Comparison of ENCODE assay signal across 8 mouse cellular contexts in genomic region chr13:69610751-69611397, GRCm38 (mm10). TPM values are rescaled to one million over a fixed set of nuclear protein-coding genes. Genes with fewer than 3 reads are reported as not detected.
DNase-seq lines count a peak whose midpoint lies in the region; ATAC-seq and TF ChIP-seq lines count a peak whose summit lies in the region.

No protein-coding gene starts in this region.

- TF ChIP-seq CTCF in liver, postnatal 0 days (IDR thresholded peaks at IDR 0.05; ENCODE audit: low read depth), result no peak

- no peaks in the 10 kb centered on the region for H3K9me3 ChIP-seq in forebrain, embryonic 15.5 days
- no peaks in the 10 kb centered on the region for H3K9me3 ChIP-seq in hindbrain, embryonic 15.5 days
- no peaks in the 10 kb centered on the region for H3K9me3 ChIP-seq in liver, postnatal 0 days (ENCODE audit: low read length)

- peak overlapping the region; percentile 51 for H3K9ac ChIP-seq in forebrain, embryonic 15.5 days (replicated peaks)
- H3K9ac ChIP-seq in hindbrain, embryonic 15.5 days, result peak overlapping the region; percentile 56
- peak overlapping the region; percentile 70 for H3K9ac ChIP-seq in liver, postnatal 0 days (replicated peaks)

- WGBS in forebrain, embryonic 15.5 days, result under 1% methylated on average over 40 of the region's 40 CpGs
- WGBS in hindbrain, embryonic 15.5 days, result under 1% methylated on average over 40 of the region's 40 CpGs
- WGBS in liver, postnatal 0 days (ENCODE audit: insufficient replicate concordance), result 1% methylated on average over 40 of the region's 40 CpGs

- H3K4me2 ChIP-seq in forebrain, embryonic 15.5 days (replicated peaks), result peak overlapping the region; percentile 94
- peak overlapping the region; percentile 96 for H3K4me2 ChIP-seq in hindbrain, embryonic 15.5 days
- peak overlapping the region; percentile 98 for H3K4me2 ChIP-seq in liver, postnatal 0 days (ENCODE audit: low read depth, low read length)

- H3K4me1 ChIP-seq in forebrain, embryonic 15.5 days, result peaks cover 17% of the 10 kb centered on the region
- H3K4me1 ChIP-seq in hindbrain, embryonic 15.5 days (replicated peaks), result peaks cover 18% of the 10 kb centered on the region
- H3K4me1 ChIP-seq in liver, postnatal 0 days (ENCODE audit: insufficient read depth), result peaks cover 16% of the 10 kb centered on the region

- peak; percentile 3; the same call in 1 of the 2 replicates for ATAC-seq in forebrain, embryonic 15.5 days (replicated peaks)
- ATAC-seq in hindbrain, embryonic 15.5 days (ENCODE audit: low FRiP score, low read depth), result no peak; the same call in 1 of the 2 replicates
- peak; percentile 1; the same call in 1 of the 2 replicates for ATAC-seq in liver, postnatal 0 days

- peak overlapping the region; percentile 91 for H3K4me3 ChIP-seq in forebrain, embryonic 15.5 days
- peak overlapping the region; percentile 97 for H3K4me3 ChIP-seq in hindbrain, embryonic 15.5 days
- peak overlapping the region; percentile 97 for H3K4me3 ChIP-seq in liver, postnatal 0 days (ENCODE audit: low read depth, low read length)

- no peak overlapping the region for H3K27ac ChIP-seq in forebrain, embryonic 15.5 days (replicated peaks)
- H3K27ac ChIP-seq in hindbrain, embryonic 15.5 days (replicated peaks), result peak overlapping the region; percentile 58
- no peak overlapping the region for H3K27ac ChIP-seq in liver, postnatal 0 days (ENCODE audit: low read depth)

- no peak for TF ChIP-seq EP300 in liver, postnatal 0 days (IDR thresholded peaks at IDR 0.05; ENCODE audit: low read depth)

- H3K27me3 ChIP-seq in forebrain, embryonic 15.5 days, result no peaks in the 10 kb centered on the region
- H3K27me3 ChIP-seq in hindbrain, embryonic 15.5 days, result no peaks in the 10 kb centered on the region
- H3K27me3 ChIP-seq in liver, postnatal 0 days (ENCODE audit: insufficient read depth, low read length), result no peaks in the 10 kb centered on the region

- H3K36me3 ChIP-seq in forebrain, embryonic 15.5 days, result peaks cover 22% of the 10 kb centered on the region
- peaks cover 21% of the 10 kb centered on the region for H3K36me3 ChIP-seq in hindbrain, embryonic 15.5 days
- H3K36me3 ChIP-seq in liver, postnatal 0 days (replicated peaks; ENCODE audit: insufficient read depth, low read length), result peaks cover 18% of the 10 kb centered on the region

- DNase-seq in right cerebral cortex, postnatal 14 days, result peak; percentile 53
- no peak for DNase-seq in right cerebral cortex, postnatal 25 days
- peak; percentile 58 for DNase-seq in adrenal gland, postnatal 25 days
- DNase-seq in liver, postnatal 0 days, result no peak
- DNase-seq in retina, embryonic 14.5 days (ENCODE audit: low spot score), result peak; percentile 50
- DNase-seq in yolk sac, embryonic 10.5 days (ENCODE audit: low spot score), result no peak

RNA-seq across cellular contexts. Expression of gene Srd5a1, which starts 0.4 kb away (rescaled TPM):
- 29.5 and 31.7 TPM in 2 replicates for total RNA-seq in adrenal gland, postnatal 25 days (2021)
- 24.1 and 28.3 TPM in 2 replicates for polyA plus RNA-seq in forebrain, embryonic 15.5 days (2015; fragmentation: Nextera tagmentation; extraction: Ambion mirVana)
- 27.9 and 30.8 TPM in 2 replicates for polyA plus RNA-seq in hindbrain, embryonic 15.5 days (2015; fragmentation: Nextera tagmentation; extraction: Ambion mirVana)
- polyA plus RNA-seq in liver, postnatal 0 days (2015; fragmentation: Nextera tagmentation; extraction: Ambion mirVana), result 4.7 and 5.2 TPM in 2 replicates

Comparison
In these comparisons a context has a peak if more than half of its experiments do, and no peak if none do; other contexts are left out.
1. DNase-seq: peak in right cerebral cortex, postnatal 14 days (single experiment), adrenal gland, postnatal 25 days (single experiment) and retina, embryonic 14.5 days (single experiment); none in right cerebral cortex, postnatal 25 days (single experiment), liver, postnatal 0 days (single experiment) and yolk sac, embryonic 10.5 days (single experiment).
2. Peak in every context shown above with its lines, with median percentiles within 50 percentile points of each other: H3K4me2 ChIP-seq, H3K4me3 ChIP-seq and H3K9ac ChIP-seq.